Mouse (Mus musculus) small intestine, adult 2 months (tissue): ENCODE results near the gene Trpv4.
A peak's percentile ranks its signal among the peaks of the same experiment; 100 is the strongest.

Source experiments
- CTCF ChIP-seq: fragments of 200-500 bp; IDR thresholded peaks from 2 replicates; pipeline ENCODE4 v1.5.1; 2012; ENCODE audit warnings: low read depth, mild to moderate bottlenecking, control low read depth, inconsistent platforms, low read length, moderate library complexity, mixed read lengths; ENCODE audit not compliant: insufficient replicate concordance, insufficient read length; ENCODE audit errors: extremely low read depth
- POLR2A ChIP-seq: fragments of 200-500 bp; IDR thresholded peaks from 2 replicates; pipeline ENCODE4 v1.6.1; 2012; ENCODE audit warnings: low read depth, mild to moderate bottlenecking, control low read depth, inconsistent platforms, low read length, moderate library complexity

DNA sequence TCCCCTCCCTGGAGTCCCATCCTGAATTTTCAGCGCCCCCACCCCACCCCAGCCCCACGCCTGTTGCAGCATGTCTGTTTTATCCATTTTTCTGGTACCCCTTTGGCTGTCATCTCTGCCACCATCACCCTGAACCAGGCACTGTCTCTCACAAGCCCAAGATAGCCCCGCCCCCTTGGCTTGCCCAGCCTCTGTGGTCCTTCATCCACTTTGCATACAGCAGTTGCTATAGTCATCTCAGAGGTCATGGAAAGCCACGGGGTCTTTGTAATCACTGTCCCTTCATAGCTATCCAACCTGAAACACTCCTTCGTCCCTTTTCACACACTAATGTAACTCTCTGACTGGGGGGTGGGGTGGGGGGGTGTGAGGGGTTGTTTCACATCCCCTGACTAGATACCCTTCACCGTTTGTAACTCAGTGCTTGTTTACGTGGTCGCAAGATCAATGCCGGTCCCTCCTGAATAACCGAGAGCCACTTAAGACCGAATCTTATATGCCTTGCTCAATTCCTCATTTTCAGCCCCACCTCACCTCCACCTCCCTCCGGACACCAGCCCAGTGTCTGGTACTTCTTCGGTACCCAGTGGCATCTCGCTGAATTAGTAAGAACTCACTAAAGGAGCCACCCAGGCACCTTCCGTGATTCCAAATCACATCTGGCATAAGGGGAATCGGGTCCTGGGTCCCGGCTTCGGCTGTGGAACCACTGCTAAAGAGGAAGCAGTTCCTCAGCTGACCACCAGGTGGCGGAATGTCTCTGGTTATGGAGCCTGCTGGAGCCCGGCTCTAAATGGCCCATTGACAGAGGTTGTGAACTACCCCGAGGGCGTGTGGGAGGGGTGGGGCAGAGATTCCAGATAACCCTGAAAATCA lies 19.2 kb downstream of the Trpv4 start:
- peak; percentile 99 for TF ChIP-seq CTCF
- no peak for TF ChIP-seq POLR2A
